Mouse (Mus musculus): ENCODE measurements around the gene Reep6. TPM values are rescaled to one million over a fixed set of nuclear protein-coding genes. Genes with fewer than 3 reads are reported as not detected.

The Reep6 gene
- polyA plus RNA-seq, 1 experiment from 2014 or later = 11.5 TPM

- WGBS = 56% methylated on average over 9 of the region's 9 CpGs
- Histone ChIP-seq H3K36me3 (no peaks in the 10 kb centered on the region), H3K4me1 (peaks cover 14% of the 10 kb centered on the region), H3K27ac (replicated peaks) (0 out of 2 replicates have a peak overlapping the region, but pooled peaks have one; percentile 49), H3K4me3 (peak overlapping the region; percentile 32), H3K27me3 (ENCODE audit: low read depth, poor library complexity, severe bottlenecking) (peaks cover 22% of the 10 kb centered on the region), H3K9me3 (replicated peaks) (peaks cover 7% of the 10 kb centered on the region)
- DNase-seq (ENCODE audit: low spot score) = no peak
Measured at GRCm38 (mm10) chr10:80371983-80372382, 42.2 kb downstream of the Reep6 start.

DNA sequence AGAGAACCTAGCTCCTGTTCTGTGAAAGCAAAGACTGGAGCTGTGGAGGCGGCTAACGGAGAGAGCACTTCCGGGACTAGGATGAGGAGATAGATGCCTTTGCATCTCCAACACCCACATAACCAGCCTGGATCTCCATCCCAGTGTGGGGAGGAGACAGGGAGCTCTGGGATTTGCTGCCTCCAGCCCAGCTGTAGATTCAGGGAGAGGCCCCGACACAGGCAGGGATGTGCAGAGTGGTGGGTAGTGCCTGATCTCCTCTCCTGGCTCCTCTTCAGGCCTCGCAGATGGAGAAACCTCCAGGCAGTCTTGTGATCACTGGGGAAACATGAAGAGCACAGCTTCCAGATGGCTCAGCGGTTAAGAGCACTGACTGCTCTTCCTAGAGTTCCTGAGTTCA, 43.0 kb downstream of the Reep6 start:
- no peak for DNase-seq (ENCODE audit: low spot score)
- H3K9me3 ChIP-seq (replicated peaks) = peaks cover 7% of the 10 kb centered on the region
- no peaks in the 10 kb centered on the region for H3K36me3 ChIP-seq
- peaks cover 14% of the 10 kb centered on the region for H3K4me1 ChIP-seq
- H3K4me3 ChIP-seq = peak overlapping the region; percentile 20; the same call in 1 of the 2 replicates
- H3K27me3 ChIP-seq (ENCODE audit: low read depth, poor library complexity, severe bottlenecking) = peaks cover 16% of the 10 kb centered on the region
- no peak overlapping the region for H3K27ac ChIP-seq (replicated peaks)
- WGBS = 85% methylated on average over 6 of the region's 6 CpGs

DNA sequence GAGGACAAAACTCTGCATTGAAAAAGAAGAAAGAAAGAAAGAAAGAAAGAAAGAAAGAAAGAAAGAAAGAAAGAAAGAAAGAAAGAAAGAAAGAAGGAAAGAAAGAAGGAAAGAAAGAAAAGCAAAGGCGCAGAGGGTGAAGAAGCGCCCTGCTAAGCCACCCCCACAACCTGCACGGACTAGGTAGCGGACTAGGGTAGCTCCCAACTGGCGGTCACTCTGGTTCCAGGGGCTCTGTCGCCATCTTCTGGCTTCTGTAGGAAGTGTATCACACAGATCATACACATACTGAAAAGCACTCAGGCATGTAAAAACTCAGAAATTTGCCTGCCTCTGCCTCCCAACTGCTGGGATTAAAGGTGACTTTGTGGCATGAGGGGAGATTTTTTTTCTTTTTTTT, 44.3 kb downstream of the Reep6 start:
- Histone ChIP-seq H3K4me1 (peaks cover 14% of the 10 kb centered on the region), H3K27ac (replicated peaks) (no peak overlapping the region), H3K36me3 (no peaks in the 10 kb centered on the region; the same call in 1 of the 2 replicates), H3K4me3 (no peak overlapping the region), H3K9me3 (replicated peaks) (no peaks in the 10 kb centered on the region), H3K27me3 (ENCODE audit: low read depth, poor library complexity, severe bottlenecking) (peaks cover 10% of the 10 kb centered on the region)
- 24% methylated on average over 6 of the region's 6 CpGs for WGBS
- peak; percentile 58 for DNase-seq (ENCODE audit: low spot score)

- no peak overlapping the region for H3K4me3 ChIP-seq
- no peak overlapping the region for H3K27ac ChIP-seq (replicated peaks)
- no peaks in the 10 kb centered on the region for H3K9me3 ChIP-seq (replicated peaks)
- WGBS = 2% methylated on average over 7 of the region's 7 CpGs
- H3K27me3 ChIP-seq (ENCODE audit: low read depth, poor library complexity, severe bottlenecking) = peaks cover 10% of the 10 kb centered on the region
- DNase-seq (ENCODE audit: low spot score) = peak; percentile 94
- peaks cover 21% of the 10 kb centered on the region for H3K36me3 ChIP-seq
- peaks cover 17% of the 10 kb centered on the region for H3K4me1 ChIP-seq
Measured at GRCm38 (mm10) chr10:80376160-80376559, 46.4 kb downstream of the Reep6 start.

DNA sequence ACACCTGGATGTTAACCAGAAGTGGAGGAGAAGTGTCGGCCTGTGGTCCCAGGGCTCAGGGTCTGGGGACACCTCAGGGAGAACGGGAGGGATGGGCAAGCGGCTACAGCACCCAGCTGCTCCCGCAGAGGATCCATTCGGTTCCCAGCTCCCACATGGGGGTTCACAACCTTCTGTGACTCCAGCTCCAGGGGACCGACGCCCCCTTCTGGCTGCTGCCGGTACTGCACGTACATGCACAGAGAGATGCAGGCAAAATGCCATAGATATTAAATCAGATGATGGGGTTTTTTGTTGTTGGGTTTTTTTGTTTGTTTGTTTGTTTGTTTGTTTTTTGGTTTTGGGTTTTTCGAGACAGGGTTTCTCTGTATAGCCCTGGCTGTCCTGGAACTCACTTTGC, 48.0 kb downstream of the Reep6 start:
- no peak overlapping the region for H3K27ac ChIP-seq (replicated peaks)
- no peaks in the 10 kb centered on the region for H3K9me3 ChIP-seq (replicated peaks)
- H3K27me3 ChIP-seq (ENCODE audit: low read depth, poor library complexity, severe bottlenecking) = peaks cover 1% of the 10 kb centered on the region
- DNase-seq (ENCODE audit: low spot score) = no peak
- H3K36me3 ChIP-seq = peaks cover 36% of the 10 kb centered on the region
- 53% methylated on average over 10 of the region's 10 CpGs for WGBS
- peaks cover 7% of the 10 kb centered on the region for H3K4me1 ChIP-seq
- H3K4me3 ChIP-seq = no peak overlapping the region; the same call in 1 of the 2 replicates

- Histone ChIP-seq H3K27me3 (ENCODE audit: low read depth, poor library complexity, severe bottlenecking) (no peaks in the 10 kb centered on the region), H3K27ac (replicated peaks) (no peak overlapping the region), H3K4me3 (peak overlapping the region; percentile 99; the same call in 1 of the 2 replicates), H3K9me3 (replicated peaks) (no peaks in the 10 kb centered on the region), H3K4me1 (peaks cover 45% of the 10 kb centered on the region), H3K36me3 (peaks cover 64% of the 10 kb centered on the region)
- WGBS = 92% methylated on average over 7 of the region's 7 CpGs
- no peak for DNase-seq (ENCODE audit: low spot score)
Measured at GRCm38 (mm10) chr10:80382641-80383365, 53.0 kb downstream of the Reep6 start.

DNA sequence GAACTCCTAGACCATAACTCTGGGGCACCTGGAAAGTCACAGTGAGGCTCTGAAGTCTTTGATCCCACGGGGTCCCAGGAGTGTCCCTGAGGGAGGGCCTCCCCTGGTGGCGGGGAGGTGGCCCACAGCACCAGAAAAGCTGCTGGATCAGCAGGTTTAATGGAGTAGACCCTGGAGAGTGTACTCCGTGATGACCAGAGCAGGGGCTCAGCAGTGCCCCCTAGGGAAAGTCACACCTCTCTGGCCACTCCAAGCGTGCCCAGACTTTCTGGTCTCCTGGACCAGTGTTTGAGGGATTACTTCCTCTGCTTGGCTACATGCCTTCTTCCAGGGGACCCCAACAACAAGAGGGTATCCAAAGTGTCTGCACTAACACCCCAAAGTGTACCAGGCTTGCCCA, 53.7 kb downstream of the Reep6 start:
- H3K36me3 ChIP-seq = peaks cover 64% of the 10 kb centered on the region
- no peaks in the 10 kb centered on the region for H3K9me3 ChIP-seq (replicated peaks)
- peaks cover 51% of the 10 kb centered on the region for H3K4me1 ChIP-seq
- H3K27me3 ChIP-seq (ENCODE audit: low read depth, poor library complexity, severe bottlenecking) = no peaks in the 10 kb centered on the region
- DNase-seq (ENCODE audit: low spot score) = no peak
- no peak overlapping the region for H3K27ac ChIP-seq (replicated peaks)
- peak overlapping the region; percentile 99 for H3K4me3 ChIP-seq
- 73% methylated on average over 4 of the region's 4 CpGs for WGBS

- 84% methylated on average over 4 of the region's 4 CpGs for WGBS
- Histone ChIP-seq H3K36me3 (peaks cover 63% of the 10 kb centered on the region), H3K27ac (replicated peaks) (peak overlapping the region; percentile 99)
Measured at GRCm38 (mm10) chr10:80384115-80384639, 54.4 kb downstream of the Reep6 start.

GRCm38 (mm10) chr10:80384709-80385108, 55.0 kb downstream of the Reep6 start:
- Histone ChIP-seq H3K36me3 (peaks cover 59% of the 10 kb centered on the region), H3K27me3 (ENCODE audit: low read depth, poor library complexity, severe bottlenecking) (no peaks in the 10 kb centered on the region), H3K9me3 (replicated peaks) (no peaks in the 10 kb centered on the region), H3K4me3 (peak overlapping the region; percentile 99), H3K27ac (replicated peaks) (peak overlapping the region; percentile 99), H3K4me1 (peaks cover 57% of the 10 kb centered on the region)
- DNase-seq (ENCODE audit: low spot score) = no peak
- 82% methylated on average over 7 of the region's 7 CpGs for WGBS

More at GRCm38 (mm10) chr10:80384115-80384639, 54.4 kb downstream of the Reep6 start:
- Histone ChIP-seq H3K27me3 (ENCODE audit: low read depth, poor library complexity, severe bottlenecking) (no peaks in the 10 kb centered on the region), H3K4me3 (peak overlapping the region; percentile 99), H3K4me1 (peaks cover 57% of the 10 kb centered on the region), H3K9me3 (replicated peaks) (no peaks in the 10 kb centered on the region)
- DNase-seq (ENCODE audit: low spot score) = no peak

- WGBS = 17% methylated on average over 7 of the region's 7 CpGs
- peak overlapping the region; percentile 99 for H3K4me3 ChIP-seq
- peak overlapping the region; percentile 99 for H3K27ac ChIP-seq (replicated peaks)
- H3K9me3 ChIP-seq (replicated peaks) = no peaks in the 10 kb centered on the region
- H3K27me3 ChIP-seq (ENCODE audit: low read depth, poor library complexity, severe bottlenecking) = no peaks in the 10 kb centered on the region
- H3K36me3 ChIP-seq = peaks cover 59% of the 10 kb centered on the region
- H3K4me1 ChIP-seq = peaks cover 57% of the 10 kb centered on the region
- no peak for DNase-seq (ENCODE audit: low spot score)
Measured at GRCm38 (mm10) chr10:80385310-80385709, 55.6 kb downstream of the Reep6 start.

Small RNA genes within 50 kb of the gene (microRNA-seq; reads per million reads assigned to microRNA genes)
- not detected for gene Gm22721

Other genes with a start within 250 kb of the Reep6 start
- gene Sbno2, start 224.4 kb upstream of the Reep6 start, polyA plus RNA-seq (2016; fragmentation: Nextera tagmentation; extraction: Ambion mirVana) = 15.0 and 15.2 TPM in 2 replicates
- gene Stk11, start 214.2 kb upstream of the Reep6 start, polyA plus RNA-seq (2016; fragmentation: Nextera tagmentation; extraction: Ambion mirVana) = 18.0 and 19.7 TPM in 2 replicates
- 463 and 481 TPM in 2 replicates for gene Atp5d, start 191.3 kb upstream of the Reep6 start, polyA plus RNA-seq (2016; fragmentation: Nextera tagmentation; extraction: Ambion mirVana)
- gene Cbarp, start 189.1 kb upstream of the Reep6 start, polyA plus RNA-seq (2016; fragmentation: Nextera tagmentation; extraction: Ambion mirVana) = 7.8 and 9.3 TPM in 2 replicates
- gene Midn, start 181.7 kb upstream of the Reep6 start, polyA plus RNA-seq (2016; fragmentation: Nextera tagmentation; extraction: Ambion mirVana) = 17.8 and 19.7 TPM in 2 replicates
- 91.8 and 135 TPM in 2 replicates for gene Cirbp, start 164.0 kb upstream of the Reep6 start, polyA plus RNA-seq (2016; fragmentation: Nextera tagmentation; extraction: Ambion mirVana)
- gene 1600002K03Rik, start 157.0 kb upstream of the Reep6 start, polyA plus RNA-seq (2016; fragmentation: Nextera tagmentation; extraction: Ambion mirVana) = 10.6 and 11.2 TPM in 2 replicates
- gene Efna2, start 150.5 kb upstream of the Reep6 start, polyA plus RNA-seq (2016; fragmentation: Nextera tagmentation; extraction: Ambion mirVana) = 56.6 and 64.5 TPM in 2 replicates
- 154 and 166 TPM in 2 replicates for gene Mum1, start 103.5 kb upstream of the Reep6 start, polyA plus RNA-seq (2016; fragmentation: Nextera tagmentation; extraction: Ambion mirVana)
- gene Ndufs7, start 80.8 kb upstream of the Reep6 start, polyA plus RNA-seq (2016; fragmentation: Nextera tagmentation; extraction: Ambion mirVana) = 288 and 314 TPM in 2 replicates
- gene Gamt, start 68.9 kb upstream of the Reep6 start, polyA plus RNA-seq (2016; fragmentation: Nextera tagmentation; extraction: Ambion mirVana) = 32.5 and 35.5 TPM in 2 replicates
- gene Dazap1, start 68.5 kb upstream of the Reep6 start, polyA plus RNA-seq (2016; fragmentation: Nextera tagmentation; extraction: Ambion mirVana) = 43.7 and 50.6 TPM in 2 replicates
- 889 and 1,053 TPM in 2 replicates for gene Rps15, start 37.5 kb upstream of the Reep6 start, polyA plus RNA-seq (2016; fragmentation: Nextera tagmentation; extraction: Ambion mirVana)
- 28.3 and 61.6 TPM in 2 replicates for gene Apc2, start 34.0 kb upstream of the Reep6 start, polyA plus RNA-seq (2016; fragmentation: Nextera tagmentation; extraction: Ambion mirVana)
- 57.3 TPM in 2 replicates for gene 2310011J03Rik, start 9.4 kb upstream of the Reep6 start, polyA plus RNA-seq (2016; fragmentation: Nextera tagmentation; extraction: Ambion mirVana)
- gene Pcsk4, start 455 bp upstream of the Reep6 start, polyA plus RNA-seq (2016; fragmentation: Nextera tagmentation; extraction: Ambion mirVana) = 3.3 and 4.2 TPM in 2 replicates
- gene Adamtsl5, start 18.5 kb downstream of the Reep6 start, polyA plus RNA-seq (2016; fragmentation: Nextera tagmentation; extraction: Ambion mirVana) = 0.48 and 0.91 TPM in 2 replicates
- 0.12 and 0.32 TPM in 2 replicates for gene Plk5, start 26.5 kb downstream of the Reep6 start, polyA plus RNA-seq (2016; fragmentation: Nextera tagmentation; extraction: Ambion mirVana)
- gene Mex3d, start 57.7 kb downstream of the Reep6 start, polyA plus RNA-seq (2016; fragmentation: Nextera tagmentation; extraction: Ambion mirVana) = 6.3 and 6.4 TPM in 2 replicates
- 338 and 351 TPM in 2 replicates for gene Mbd3, start 69.6 kb downstream of the Reep6 start, polyA plus RNA-seq (2016; fragmentation: Nextera tagmentation; extraction: Ambion mirVana)
- gene Uqcr11, start 76.9 kb downstream of the Reep6 start, polyA plus RNA-seq (2016; fragmentation: Nextera tagmentation; extraction: Ambion mirVana) = 610 and 635 TPM in 2 replicates
- 190 and 191 TPM in 2 replicates for gene Tcf3, start 103.7 kb downstream of the Reep6 start, polyA plus RNA-seq (2016; fragmentation: Nextera tagmentation; extraction: Ambion mirVana)
- 1.4 and 2.1 TPM in 2 replicates for gene Onecut3, start 164.9 kb downstream of the Reep6 start, polyA plus RNA-seq (2016; fragmentation: Nextera tagmentation; extraction: Ambion mirVana)
- 0.41 and 0.79 TPM in 2 replicates for gene Atp8b3, start 209.2 kb downstream of the Reep6 start, polyA plus RNA-seq (2016; fragmentation: Nextera tagmentation; extraction: Ambion mirVana)
- 31.6 and 35.3 TPM in 2 replicates for gene Rexo1, start 231.6 kb downstream of the Reep6 start, polyA plus RNA-seq (2016; fragmentation: Nextera tagmentation; extraction: Ambion mirVana)
- gene Klf16, start 247.4 kb downstream of the Reep6 start, polyA plus RNA-seq (2016; fragmentation: Nextera tagmentation; extraction: Ambion mirVana) = 4.8 and 6.1 TPM in 2 replicates

Measured in midbrain, embryonic 10.5 days (tissue).